Mouse (Mus musculus): ENCODE measurements around the gene Olfr533.
"Not testable (repeated sequence)": the region's sequence is repeated elsewhere in the genome, so short reads cannot be mapped to it uniquely, and the experiment has no call there.

Olfr533 gene

DNA sequence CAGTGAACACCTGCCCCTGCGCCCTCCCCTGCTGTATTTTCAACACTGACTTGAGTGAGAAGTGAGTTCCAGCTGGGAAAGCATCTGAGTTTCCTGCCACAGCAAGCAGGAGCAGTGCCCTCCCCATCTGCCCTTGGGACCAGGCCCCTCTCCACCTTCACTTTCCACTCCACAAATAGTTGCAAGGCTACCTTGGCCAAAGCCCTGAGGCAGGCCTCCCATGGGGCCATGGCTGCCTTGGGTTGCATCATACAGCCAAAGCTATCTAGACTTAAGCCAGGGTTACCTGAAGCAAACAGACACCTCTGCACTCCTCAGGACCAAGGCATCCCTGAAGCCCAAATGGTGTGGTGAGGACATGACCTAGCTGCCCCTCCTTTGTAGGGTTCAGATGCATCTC lies at the start of gene Olfr533:
Olfr533 (plus strand) TSS at position 301 of the 400 bp plus-strand sequence.
- DNase-seq (ENCODE audit: low read depth): not testable (repeated sequence)

DNA sequence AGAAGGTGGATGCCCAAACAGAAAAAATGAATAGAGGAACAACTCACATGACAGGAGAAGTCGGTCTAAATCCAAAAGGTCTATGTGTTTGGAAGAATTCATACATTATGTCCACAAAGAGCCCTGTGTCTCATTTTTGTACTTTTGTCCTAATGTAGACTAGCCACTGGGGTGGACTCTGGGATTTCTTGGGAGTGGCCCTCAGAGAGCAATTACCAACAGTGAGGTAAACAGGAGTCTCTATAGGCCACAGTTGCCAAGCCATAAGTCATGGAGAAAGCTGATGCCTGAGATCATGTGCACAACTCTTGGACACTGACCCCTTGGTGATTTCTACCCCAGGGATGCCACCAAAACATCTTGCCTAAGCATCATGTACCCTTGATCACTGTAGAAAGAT lies 41.6 kb upstream of the Olfr533 start, which contains the start of gene Olfr532:
Olfr532 (minus strand) TSS at position 101 of the 400 bp plus-strand sequence.
- no peak for DNase-seq (ENCODE audit: low read depth)

DNA sequence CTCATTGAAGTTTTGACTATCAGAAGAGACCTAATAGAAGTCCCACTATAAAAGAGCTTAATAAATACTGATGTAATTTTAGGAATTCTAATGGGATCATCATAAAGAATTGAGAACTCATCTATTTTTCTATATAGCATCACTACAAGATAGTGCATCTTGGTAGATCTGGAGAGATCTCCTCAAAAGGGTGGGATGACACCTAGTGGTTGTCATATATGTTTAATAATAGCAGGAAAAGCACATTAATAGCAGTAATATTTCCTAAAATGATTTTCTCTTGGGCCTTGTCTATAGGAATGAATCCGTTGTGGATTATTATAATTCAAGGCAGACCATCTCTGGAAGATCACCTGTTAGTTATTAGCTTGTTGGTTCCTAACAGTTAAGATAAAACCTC lies 20.0 kb upstream of the Olfr533 start:
- no peak for DNase-seq (ENCODE audit: low read depth)

DNA sequence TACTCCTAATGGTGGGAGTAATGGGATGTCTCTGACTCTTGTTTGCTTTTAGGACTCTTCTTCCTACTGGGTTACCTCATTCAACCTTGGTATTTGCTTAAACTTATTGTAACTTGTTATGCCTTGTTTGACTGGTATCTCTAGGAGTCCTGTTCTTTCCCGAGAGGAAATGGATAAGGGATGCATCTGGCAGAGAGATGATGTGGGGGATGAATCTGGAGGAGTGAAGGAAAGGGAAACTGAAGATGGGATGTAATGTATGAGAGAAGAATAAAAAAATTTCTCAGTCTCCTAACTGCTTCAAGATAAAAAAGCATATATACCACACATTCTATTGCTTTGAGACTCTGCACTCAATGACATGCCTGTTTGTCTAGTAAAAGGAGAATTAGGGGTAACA lies 14.7 kb downstream of the Olfr533 start:
- no peak for DNase-seq (ENCODE audit: low read depth)

DNA sequence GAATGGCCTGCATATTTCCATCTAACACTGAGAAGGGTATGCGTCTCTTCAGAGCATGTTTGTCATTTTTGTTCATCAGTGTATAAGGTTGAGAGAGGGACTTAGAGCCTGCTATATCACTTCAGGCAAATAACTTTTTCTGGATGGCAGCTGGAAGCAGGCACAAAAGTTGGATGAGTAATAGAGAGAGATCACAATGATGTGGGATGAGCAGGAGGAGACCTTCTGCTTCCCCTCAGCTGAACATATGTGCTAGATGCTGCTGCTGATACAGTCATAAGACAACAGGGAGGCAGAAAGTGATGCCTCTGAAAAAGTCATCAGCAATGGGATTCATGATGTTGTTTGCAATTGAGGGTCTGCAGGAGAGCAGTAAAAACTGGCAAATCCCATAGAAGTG lies 15.6 kb downstream of the Olfr533 start:
- no peak for DNase-seq (ENCODE audit: low read depth)

DNA sequence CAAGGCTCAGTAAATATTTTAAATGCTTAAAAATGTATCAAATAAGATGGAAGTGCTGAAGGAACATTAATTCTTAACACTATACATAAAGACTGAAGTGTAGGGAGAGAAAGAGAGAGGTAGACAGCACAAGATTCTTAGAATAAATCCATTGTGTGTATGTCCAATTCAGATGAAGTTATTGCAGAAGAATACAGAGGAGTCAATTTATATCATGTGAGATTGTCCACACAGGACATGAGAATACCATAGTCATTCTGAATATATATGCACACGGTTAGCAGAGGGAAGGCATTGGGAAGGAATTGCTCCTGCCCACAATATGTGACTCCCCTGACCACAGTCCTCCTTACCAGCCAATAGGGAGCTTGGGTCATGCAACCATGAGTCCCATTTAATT lies 20.7 kb downstream of the Olfr533 start, which contains the start of gene Olfr535:
Olfr535 (plus strand) TSS at position 301 of the 400 bp plus-strand sequence.
- DNase-seq (ENCODE audit: low read depth): no peak

DNA sequence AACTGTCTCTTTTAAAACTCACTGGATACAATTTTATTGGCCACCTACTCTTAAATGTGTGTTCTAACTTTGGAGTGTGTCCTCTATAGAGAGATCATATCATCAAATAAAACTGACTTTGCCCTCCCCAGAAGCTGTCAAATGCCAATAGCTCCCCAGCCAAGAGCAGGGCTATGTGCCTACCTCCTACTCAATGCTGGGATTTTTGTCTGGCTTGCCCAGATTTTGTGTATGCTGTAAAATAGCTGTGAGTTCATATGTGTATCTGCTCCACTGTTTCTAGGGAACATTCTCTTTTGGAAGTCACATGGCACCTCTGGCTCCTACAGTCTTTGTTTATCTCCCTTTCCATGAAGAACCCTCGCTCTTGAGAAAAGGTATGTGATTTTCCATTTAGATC lies 25.8 kb downstream of the Olfr533 start:
- DNase-seq (ENCODE audit: low read depth): no peak

DNA sequence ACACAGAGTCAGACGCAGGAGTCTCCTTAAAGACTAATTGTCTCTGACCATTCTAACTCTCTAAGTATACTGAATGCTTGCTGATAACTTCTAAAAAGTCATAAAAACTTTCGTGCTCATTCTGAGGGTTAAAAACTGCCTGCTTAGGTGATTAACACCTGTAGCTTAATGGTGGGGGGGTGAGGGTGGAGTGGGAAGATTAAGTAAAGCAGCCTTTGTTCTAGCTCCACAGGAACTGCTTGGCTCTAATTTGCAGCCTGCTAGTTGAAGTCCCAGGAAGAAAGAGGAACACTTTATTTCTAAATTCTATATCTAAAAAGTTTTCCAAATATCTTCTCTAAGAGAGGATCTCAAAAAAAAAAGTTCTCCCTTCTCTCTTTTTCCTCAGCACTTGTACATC lies 31.1 kb downstream of the Olfr533 start:
- no peak for DNase-seq (ENCODE audit: low read depth)

DNA sequence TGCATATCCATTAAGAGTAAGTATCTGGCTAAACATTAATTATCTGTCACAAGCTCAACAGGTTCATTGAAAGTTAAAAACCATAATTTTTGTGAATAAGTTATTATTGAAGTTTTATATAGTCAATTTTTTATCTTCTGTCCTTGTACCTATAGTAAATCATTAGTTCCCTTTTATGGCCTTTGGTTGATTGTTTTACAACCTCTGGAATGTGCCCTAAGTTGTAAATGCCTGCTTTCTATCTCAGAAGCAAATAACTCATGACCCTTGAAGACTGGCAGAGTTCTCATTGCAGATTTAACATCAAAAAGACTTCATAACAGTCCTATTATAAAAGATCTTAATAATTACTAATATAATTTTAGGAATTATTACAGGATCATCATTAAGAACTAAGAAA lies 31.5 kb downstream of the Olfr533 start:
- no peak for DNase-seq (ENCODE audit: low read depth)

DNA sequence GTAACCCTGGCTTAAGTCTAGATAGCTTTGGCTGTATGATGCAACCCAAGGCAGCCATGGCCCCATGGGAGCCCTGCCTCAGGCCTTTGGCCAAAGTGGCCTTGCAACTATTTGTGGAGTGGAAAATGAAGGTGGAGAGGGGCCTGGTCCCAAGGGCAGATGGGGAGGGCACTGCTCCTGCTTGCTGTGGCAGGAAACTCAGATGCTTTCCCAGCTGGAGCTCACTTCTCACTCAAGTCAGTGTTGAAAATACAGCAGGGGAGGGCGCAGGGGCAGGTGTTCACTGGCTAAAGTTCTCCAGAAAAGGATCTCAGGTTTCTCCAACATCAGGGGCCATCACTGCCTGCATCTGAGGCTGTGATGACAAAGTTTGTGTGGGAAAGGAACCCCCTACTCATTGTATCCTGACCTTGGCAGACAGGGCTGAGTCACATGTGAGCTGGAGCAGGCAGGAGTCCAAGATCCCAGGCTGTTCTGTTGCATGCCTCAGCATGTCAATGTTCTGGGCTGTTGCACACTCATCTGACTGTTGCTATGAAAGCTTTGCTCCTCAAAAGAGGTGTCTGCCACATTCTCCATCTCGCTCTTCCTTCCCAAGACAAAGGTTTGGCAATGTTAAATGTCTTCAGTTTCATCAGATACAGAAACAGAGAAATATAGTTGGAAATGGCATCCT lies 44.3 kb downstream of the Olfr533 start, which contains the start of gene Olfr536:
Olfr536 (minus strand) TSS at position 51 of the 676 bp plus-strand sequence.
- not testable (repeated sequence) for DNase-seq (ENCODE audit: low read depth)
